Mouse (Mus musculus) MEL (cell line): Measurements from ENCODE around the gene Rsph1. TPM values are rescaled to one million over a fixed set of nuclear protein-coding genes. Genes with fewer than 3 reads are reported as not detected.

Experiments used
- DNase-seq: peaks from one replicate; pipeline ENCODE4 v3.0.0; 2011; ENCODE audit warnings: low read depth, low spot score
- H3K27ac ChIP-seq: 2 replicates; pipeline ENCODE4 v1.5.1; 2012; ENCODE audit warnings: low read depth, mild to moderate bottlenecking, control low read depth, low read length, moderate library complexity; ENCODE audit not compliant: control insufficient read depth
- H3K27me3 ChIP-seq, 2 experiments: fragments of 150-350 bp in 1 of 2; sonication (generic) in 1 of 2; 2 replicates each; pipeline ENCODE4 v1.6.1; 2012; ENCODE audit warnings: low read length in 2 of 2, mild to moderate bottlenecking in 2 of 2, improper control_type of control experiment in 1 of 2, moderate library complexity in 1 of 2; ENCODE audit not compliant: insufficient read depth in 2 of 2, control insufficient read depth in 1 of 2
- H3K36me3 ChIP-seq, 2 experiments: 2 replicates each; pipeline ENCODE4 v1.6.1; 2012 to 2014; ENCODE audit warnings: low read length in 2 of 2, improper control_type of control experiment in 1 of 2, inconsistent platforms in 1 of 2, mild to moderate bottlenecking in 1 of 2; ENCODE audit not compliant: insufficient read depth in 2 of 2, control insufficient read depth in 1 of 2
- H3K4me1 ChIP-seq, 2 experiments: fragments of 150-350 bp in 1 of 2; sonication (generic) in 1 of 2; 2 replicates each; pipeline ENCODE4 v1.6.1; 2012; ENCODE audit warnings: low read length in 2 of 2, improper control_type of control experiment in 1 of 2, mild to moderate bottlenecking in 1 of 2; ENCODE audit not compliant: insufficient read depth in 2 of 2, control insufficient read depth in 1 of 2
- H3K4me3 ChIP-seq, 2 experiments: fragments of 150-350 bp in 1 of 2; sonication (generic) in 1 of 2; 2 replicates each; pipeline ENCODE4 v1.5.1; 2012; ENCODE audit warnings: low read depth in 2 of 2, low read length in 2 of 2, mild to moderate bottlenecking in 2 of 2, moderate library complexity in 2 of 2, control low read depth in 1 of 2, improper control_type of control experiment in 1 of 2; ENCODE audit not compliant: control insufficient read depth in 1 of 2, insufficient read depth in 1 of 2
- H3K79me2 ChIP-seq: 2 replicates; pipeline ENCODE4 v1.6.1; 2012; ENCODE audit warnings: mild to moderate bottlenecking, low read length, moderate library complexity; ENCODE audit not compliant: control insufficient read depth, poor library complexity, insufficient read depth
- H3K9ac ChIP-seq: 2 replicates; pipeline ENCODE4 v1.6.1; 2012; ENCODE audit warnings: low read depth, mild to moderate bottlenecking, control low read depth, low read length, moderate library complexity; ENCODE audit not compliant: control insufficient read depth, poor library complexity, severe bottlenecking
- H3K9me3 ChIP-seq: fragments of 150-350 bp; sonication (generic); replicated peaks from 2 replicates; pipeline ENCODE4 v1.6.1; 2012; ENCODE audit warnings: mild to moderate bottlenecking, low read length, improper control_type of control experiment, moderate library complexity; ENCODE audit not compliant: insufficient read depth
- CHD2 ChIP-seq: IDR thresholded peaks from 2 replicates; pipeline ENCODE4 v1.6.1; 2011; ENCODE audit warnings: low read length, improper control_type of control experiment
- CTCF ChIP-seq, 3 experiments: IDR thresholded peaks in 2 of 3; conservative IDR thresholded peaks in 1 of 3; 2 replicates each; pipeline ENCODE4 v1.5.1; 2011 to 2012; ENCODE audit warnings: low read length in 3 of 3, low read depth in 2 of 3, mild to moderate bottlenecking in 2 of 3, improper control_type of control experiment in 1 of 3, inconsistent platforms in 1 of 3, mixed read lengths in 1 of 3, moderate library complexity in 1 of 3; ENCODE audit not compliant: control insufficient read depth in 1 of 3, insufficient read depth in 1 of 3, poor library complexity in 1 of 3, severe bottlenecking in 1 of 3
- ELF1 ChIP-seq: IDR thresholded peaks from 2 replicates; pipeline ENCODE4 v1.6.1; 2014; ENCODE audit warnings: low read depth, mild to moderate bottlenecking, inconsistent platforms, low read length, improper control_type of control experiment, moderate library complexity
- EP300 ChIP-seq, 2 experiments: IDR thresholded peaks; 2 replicates each; pipeline ENCODE4 v1.6.1; 2011; ENCODE audit warnings: improper control_type of control experiment in 2 of 2, low read length in 2 of 2, low read depth in 1 of 2, mild to moderate bottlenecking in 1 of 2
- ETS1 ChIP-seq: IDR thresholded peaks from 2 replicates; pipeline ENCODE4 v1.6.1; 2012; ENCODE audit warnings: low read depth, mild to moderate bottlenecking, inconsistent platforms, low read length, improper control_type of control experiment, moderate library complexity
- GATA1 ChIP-seq: IDR thresholded peaks from 2 replicates; pipeline ENCODE4 v1.6.1; 2011; ENCODE audit warnings: low read depth, low read length, improper control_type of control experiment
- HCFC1 ChIP-seq: IDR thresholded peaks from 2 replicates; pipeline ENCODE4 v1.6.1; 2012; ENCODE audit warnings: low read depth, mild to moderate bottlenecking, inconsistent platforms, low read length, improper control_type of control experiment, moderate library complexity
- JUND ChIP-seq: IDR thresholded peaks from 2 replicates; pipeline ENCODE4 v1.6.1; 2011; ENCODE audit warnings: low read depth, mild to moderate bottlenecking, improper control_type of control experiment, low read length
- MAFK ChIP-seq: IDR thresholded peaks from 2 replicates; pipeline ENCODE4 v1.6.1; 2011; ENCODE audit warnings: low read depth, mild to moderate bottlenecking, low read length, improper control_type of control experiment, borderline replicate concordance
- MAX ChIP-seq: IDR thresholded peaks from 2 replicates; pipeline ENCODE4 v1.6.1; 2011; ENCODE audit warnings: low read length, improper control_type of control experiment
- MAZ ChIP-seq: IDR thresholded peaks from 2 replicates; pipeline ENCODE4 v1.6.1; 2012; ENCODE audit warnings: low read depth, mild to moderate bottlenecking, inconsistent platforms, low read length, improper control_type of control experiment
- MEF2A ChIP-seq: IDR thresholded peaks from 2 replicates; pipeline ENCODE4 v1.6.1; 2014; ENCODE audit warnings: low read depth, mild to moderate bottlenecking, inconsistent platforms, low read length, improper control_type of control experiment; ENCODE audit not compliant: poor library complexity, insufficient replicate concordance, severe bottlenecking; ENCODE audit errors: extremely low read depth
- MYC ChIP-seq: IDR thresholded peaks from 2 replicates; pipeline ENCODE4 v1.6.1; 2011; ENCODE audit warnings: low read depth, mild to moderate bottlenecking, low read length, improper control_type of control experiment, moderate library complexity
- POLR2A ChIP-seq, 2 experiments: IDR thresholded peaks; 2 replicates each; pipeline ENCODE4 v1.6.1; 2011 to 2012; ENCODE audit warnings: low read length in 2 of 2, mild to moderate bottlenecking in 2 of 2, control low read depth in 1 of 2, improper control_type of control experiment in 1 of 2, low read depth in 1 of 2, moderate library complexity in 1 of 2; ENCODE audit not compliant: control insufficient read depth in 1 of 2, insufficient read depth in 1 of 2, poor library complexity in 1 of 2
- POLR2AphosphoS2 ChIP-seq: IDR thresholded peaks from 2 replicates; pipeline ENCODE4 v1.6.1; 2011; ENCODE audit warnings: low read length, improper control_type of control experiment
- POLR2AphosphoS5 ChIP-seq: IDR thresholded peaks from 2 replicates; pipeline ENCODE4 v1.6.1; 2012; ENCODE audit warnings: low read depth, borderline replicate concordance, mild to moderate bottlenecking, inconsistent platforms, low read length, moderate library complexity, mixed read lengths
- RAD21 ChIP-seq: IDR thresholded peaks from 2 replicates; pipeline ENCODE4 v1.6.1; 2011; ENCODE audit warnings: mild to moderate bottlenecking, low read depth, low read length, improper control_type of control experiment
- RCOR1 ChIP-seq: IDR thresholded peaks from 2 replicates; pipeline ENCODE4 v1.6.1; 2012; ENCODE audit warnings: low read depth, mild to moderate bottlenecking, inconsistent platforms, low read length, improper control_type of control experiment
- SMC3 ChIP-seq: IDR thresholded peaks from 2 replicates; pipeline ENCODE4 v1.6.1; 2011; ENCODE audit warnings: low read depth, low read length, improper control_type of control experiment
- TBP ChIP-seq: IDR thresholded peaks from 2 replicates; pipeline ENCODE4 v1.8.0; 2011; ENCODE audit warnings: low read depth, low read length, improper control_type of control experiment
- TCF12 ChIP-seq: IDR thresholded peaks from 2 replicates; pipeline ENCODE4 v1.6.1; 2014; ENCODE audit warnings: low read depth, mild to moderate bottlenecking, inconsistent platforms, low read length, improper control_type of control experiment, moderate library complexity
- USF1 ChIP-seq: IDR thresholded peaks from 2 replicates; pipeline ENCODE4 v1.6.1; 2014; ENCODE audit warnings: low read depth, mild to moderate bottlenecking, inconsistent platforms, low read length, improper control_type of control experiment, moderate library complexity
- USF2 ChIP-seq, 2 experiments: IDR thresholded peaks; 2 replicates each; pipeline ENCODE4 v1.6.1; 2011 to 2012; ENCODE audit warnings: improper control_type of control experiment in 2 of 2, low read length in 2 of 2, borderline replicate concordance in 1 of 2, inconsistent platforms in 1 of 2, low read depth in 1 of 2, mild to moderate bottlenecking in 1 of 2; ENCODE audit not compliant: insufficient read depth in 1 of 2
- ZC3H11A ChIP-seq: IDR thresholded peaks from 2 replicates; pipeline ENCODE4 v1.6.1; 2012; ENCODE audit warnings: low read depth, mild to moderate bottlenecking, inconsistent platforms, low read length, improper control_type of control experiment
- ZMIZ1 ChIP-seq: IDR thresholded peaks from 2 replicates; pipeline ENCODE4 v1.6.1; 2012; ENCODE audit warnings: low read depth, mild to moderate bottlenecking, inconsistent platforms, low read length, improper control_type of control experiment, moderate library complexity
- ZNF384 ChIP-seq: IDR thresholded peaks from 2 replicates; pipeline ENCODE4 v1.6.1; 2012; ENCODE audit warnings: low read depth, mild to moderate bottlenecking, inconsistent platforms, low read length, improper control_type of control experiment
- polyA plus RNA-seq, 2 experiments: library from polyadenylated mRNA; stranded (reverse) in 1 of 2; unstranded in 1 of 2; fragments of >175 nt in 1 of 2; fragments of >200 nt in 1 of 2; gene quantifications; 2 replicates each; pipeline versions ENCODE4 v1.2.1 to v1.2.4; 2012; ENCODE audit warnings: low replicate concordance in 2 of 2, low read depth in 1 of 2; ENCODE audit not compliant: insufficient read length in 2 of 2, insufficient read depth in 1 of 2, missing spikeins in 1 of 2
- total RNA-seq: library from RNA; depleted of rRNA; stranded (reverse); fragments of 300-350 nt; gene quantifications from 2 replicates; pipeline ENCODE4 v1.2.3, GENCODE M21; 2012

Gene Rsph1
- total and polyA plus RNA-seq, 3 experiments = 1.3 to 3.6 TPM; not detected in 1

DNA sequence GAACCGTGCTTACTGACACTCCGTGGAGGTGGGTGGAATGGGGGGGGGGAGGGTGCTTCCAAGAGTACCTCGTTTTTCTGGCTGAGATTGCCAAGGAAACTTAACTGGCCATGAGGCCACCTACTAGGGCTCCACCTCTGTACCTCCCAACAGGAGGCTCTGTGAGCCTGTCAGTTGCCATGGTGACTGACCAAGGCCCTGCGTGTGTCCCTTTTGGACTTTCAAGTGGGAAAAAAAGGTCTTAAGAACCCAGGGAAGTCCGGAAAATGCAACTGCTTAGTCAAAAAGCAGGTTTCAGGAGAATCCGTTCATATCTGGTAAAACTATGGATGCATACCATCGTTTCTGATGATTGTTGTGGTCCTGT, 5.5 kb upstream of the Rsph1 start:
- H3K4me3 ChIP-seq = no peak overlapping the region
- peaks cover 0 to 10% of the 10 kb centered on the region in 2 experiments; a peak in 2 of 4 replicates for H3K36me3 ChIP-seq
- no peak for DNase-seq
- no peak overlapping the region for H3K27ac ChIP-seq
- no peak overlapping the region for H3K9ac ChIP-seq
- no peaks in the 10 kb centered on the region; the same call in 1 of the 2 replicates for H3K79me2 ChIP-seq
- H3K4me1 ChIP-seq = peaks cover 0 to 10% of the 10 kb centered on the region in 2 experiments; a peak in 2 of 4 replicates
- no peaks in the 10 kb centered on the region for H3K9me3 ChIP-seq
- no peaks in the 10 kb centered on the region; a peak in 1 of 4 replicates for H3K27me3 ChIP-seq
- TF ChIP-seq MEF2A = no peak
- no peak for TF ChIP-seq TBP
- no peak for TF ChIP-seq GATA1
- TF ChIP-seq USF1 = no peak
- no peak for TF ChIP-seq MAX
- no peak for TF ChIP-seq ELF1
- TF ChIP-seq MAFK = no peak
- no peak for TF ChIP-seq POLR2A (IDR thresholded peaks at IDR 0.05; ENCODE audit: control insufficient read depth in 1 of 2, insufficient read depth in 1 of 2, low read depth in 1 of 2, low read length in 2 of 2, poor library complexity in 1 of 2)
- no peak for TF ChIP-seq CHD2
- TF ChIP-seq EP300 (IDR thresholded peaks at IDR 0.05; ENCODE audit: low read depth in 1 of 2, low read length in 2 of 2) = no peak
- no peak for TF ChIP-seq MYC
- no peak for TF ChIP-seq ZNF384
- TF ChIP-seq USF2 (IDR thresholded peaks at IDR 0.05; ENCODE audit: borderline replicate concordance in 1 of 2, insufficient read depth in 1 of 2, low read depth in 1 of 2, low read length in 2 of 2) = no peak
- TF ChIP-seq POLR2AphosphoS2 = no peak
- TF ChIP-seq MAZ = no peak
- no peak for TF ChIP-seq POLR2AphosphoS5
- TF ChIP-seq JUND = no peak

DNA sequence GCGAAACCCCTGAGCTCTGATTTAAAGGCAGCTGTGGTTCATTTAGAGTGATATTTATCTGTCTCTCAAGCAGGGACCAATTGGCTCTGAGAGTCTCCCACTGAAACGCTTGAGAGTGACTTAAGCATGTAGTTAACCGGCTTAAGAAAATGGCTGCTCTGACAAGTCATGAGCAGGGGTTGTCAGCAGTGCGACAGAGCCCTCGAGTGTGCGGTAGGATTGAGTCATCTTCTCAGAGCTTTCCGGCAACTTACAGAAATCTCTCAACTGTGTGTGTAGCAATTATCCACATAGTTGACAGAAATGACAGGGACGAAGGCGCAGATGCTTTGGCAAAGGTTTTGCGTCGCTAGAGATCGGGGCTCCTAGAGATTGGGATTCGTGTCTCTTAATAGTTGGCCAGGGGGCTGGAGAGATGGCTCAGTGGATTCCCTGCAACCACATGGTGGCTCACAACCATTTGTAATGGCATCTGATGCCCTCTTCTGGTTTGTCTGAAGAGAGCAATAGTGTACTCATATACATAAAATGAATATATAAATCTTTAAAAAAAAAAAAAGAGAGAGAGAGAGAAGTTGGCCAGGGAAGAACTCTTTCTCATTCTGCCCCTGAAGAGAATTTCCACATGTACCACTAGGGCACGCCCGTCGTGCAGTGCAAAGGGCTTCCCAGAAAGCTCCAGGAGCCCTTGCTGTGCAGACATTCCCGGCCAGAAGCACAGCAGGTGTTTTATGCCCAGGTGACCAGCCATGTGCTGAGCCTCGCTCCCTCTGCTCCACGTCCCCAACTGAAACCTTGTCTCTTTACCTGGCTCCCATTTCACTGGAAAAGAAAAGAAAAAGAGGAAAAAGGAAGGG, 4.9 kb upstream of the Rsph1 start:
- no peak overlapping the region for H3K4me3 ChIP-seq
- H3K9ac ChIP-seq = no peak overlapping the region
- TF ChIP-seq POLR2AphosphoS2 = no peak
- TF ChIP-seq HCFC1 = no peak
- TF ChIP-seq JUND = no peak
- TF ChIP-seq USF2 (IDR thresholded peaks at IDR 0.05; ENCODE audit: borderline replicate concordance in 1 of 2, insufficient read depth in 1 of 2, low read depth in 1 of 2, low read length in 2 of 2) = no peak
- no peak for TF ChIP-seq POLR2A (IDR thresholded peaks at IDR 0.05; ENCODE audit: control insufficient read depth in 1 of 2, insufficient read depth in 1 of 2, low read depth in 1 of 2, low read length in 2 of 2, poor library complexity in 1 of 2)
- peak in 2 of 3 experiments; percentile 6 to 52; a peak in 2 of 6 replicates for TF ChIP-seq CTCF (IDR thresholded peaks at IDR 0.05 in 2 of 3, conservative IDR thresholded peaks at IDR 0.05 in 1 of 3; ENCODE audit: control insufficient read depth in 1 of 3, insufficient read depth in 1 of 3, low read depth in 2 of 3, low read length in 3 of 3, poor library complexity in 1 of 3, severe bottlenecking in 1 of 3)
- no peak for TF ChIP-seq ELF1
- TF ChIP-seq ZC3H11A = 0 out of 2 replicates have a peak, but pooled peaks have one; percentile 23
- peak; percentile 79 for TF ChIP-seq ZNF384
- no peak for TF ChIP-seq MAZ
- no peak for TF ChIP-seq ZMIZ1
- peak; percentile 54; the same call in 1 of the 2 replicates for TF ChIP-seq MYC
- peak; percentile 46 for TF ChIP-seq SMC3
- no peak for TF ChIP-seq POLR2AphosphoS5
- TF ChIP-seq TCF12 = no peak
- TF ChIP-seq ETS1 = no peak
- TF ChIP-seq RAD21 = peak; percentile 30
- no peak for TF ChIP-seq RCOR1
- H3K36me3 ChIP-seq = peaks cover 0 to 10% of the 10 kb centered on the region in 2 experiments; a peak in 2 of 4 replicates
- no peak for DNase-seq
- no peaks in the 10 kb centered on the region; a peak in 1 of 4 replicates for H3K27me3 ChIP-seq
- no peaks in the 10 kb centered on the region for H3K9me3 ChIP-seq
- peaks cover 0 to 9% of the 10 kb centered on the region in 2 experiments; a peak in 1 of 4 replicates for H3K4me1 ChIP-seq
- H3K27ac ChIP-seq = no peak overlapping the region
- no peaks in the 10 kb centered on the region; the same call in 1 of the 2 replicates for H3K79me2 ChIP-seq
